Mouse (Mus musculus) frontal cortex, adult (tissue): ENCODE data around the gene Dlg2.
A peak's percentile ranks its signal among the peaks of the same experiment; 100 is the strongest.

ENCODE experiments used
- ATAC-seq: cut with Nextera tagmentation; 2 replicates; pipeline ENCODE4 v1.9.2; 2017; ENCODE audit warnings: mild to moderate bottlenecking, moderate library complexity, mixed read lengths; ENCODE audit not compliant: low TSS enrichment

Dlg2 gene

DNA sequence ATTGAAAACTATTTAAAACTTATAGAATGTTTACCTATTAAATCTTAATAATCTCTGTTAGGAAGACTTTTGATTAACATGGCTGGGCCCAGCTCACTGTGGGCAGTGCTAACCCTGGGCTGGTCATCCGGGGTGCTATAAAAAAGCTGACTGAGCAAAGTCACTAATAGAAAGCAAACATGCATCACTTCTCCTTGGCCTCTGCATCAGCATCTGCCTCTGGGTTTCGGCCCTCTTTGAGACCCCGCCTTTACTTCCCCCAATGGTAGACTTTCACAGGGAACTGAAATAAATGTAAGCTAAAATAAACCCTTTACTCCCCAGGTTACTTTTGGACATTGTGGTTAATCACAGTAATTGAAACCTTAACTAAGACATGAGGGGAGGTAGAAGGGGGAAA is 1264.3 kb downstream of the Dlg2 start:
- no peak for ATAC-seq

DNA sequence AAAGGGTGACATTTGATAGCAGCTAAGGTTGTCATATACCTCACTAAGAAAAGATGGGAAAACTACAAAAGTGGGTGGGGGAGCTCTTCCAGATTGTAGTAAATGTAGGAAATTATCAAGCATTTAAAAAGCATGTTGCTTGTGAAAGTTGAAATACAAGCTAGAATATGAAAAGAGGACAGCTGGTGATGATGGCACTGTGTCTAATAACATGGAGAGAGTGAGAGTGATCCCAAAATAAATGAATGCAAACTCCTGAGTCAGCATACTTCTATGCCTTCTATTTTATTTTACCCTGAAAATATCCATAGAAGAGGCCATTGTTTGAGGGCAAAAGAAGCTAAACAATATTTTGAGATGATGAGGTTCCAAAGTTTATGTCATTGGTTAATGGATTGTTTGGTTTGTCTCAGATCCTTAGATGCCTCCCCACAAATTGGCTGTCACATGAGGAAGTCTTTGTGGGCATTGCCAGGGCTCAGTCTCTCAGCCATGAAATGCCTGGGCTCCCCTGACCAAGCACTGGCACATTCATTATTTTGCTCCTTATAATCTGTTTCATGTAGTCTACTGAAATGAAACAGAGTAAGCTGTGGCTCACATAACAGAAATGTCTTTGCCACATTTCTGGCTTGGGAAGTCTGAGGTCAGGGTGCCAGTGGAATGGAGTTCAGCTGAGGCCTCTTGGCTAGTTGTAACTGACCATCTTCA is 1276.8 kb downstream of the Dlg2 start:
- ATAC-seq, result peak; percentile 52; the same call in 1 of the 2 replicates

DNA sequence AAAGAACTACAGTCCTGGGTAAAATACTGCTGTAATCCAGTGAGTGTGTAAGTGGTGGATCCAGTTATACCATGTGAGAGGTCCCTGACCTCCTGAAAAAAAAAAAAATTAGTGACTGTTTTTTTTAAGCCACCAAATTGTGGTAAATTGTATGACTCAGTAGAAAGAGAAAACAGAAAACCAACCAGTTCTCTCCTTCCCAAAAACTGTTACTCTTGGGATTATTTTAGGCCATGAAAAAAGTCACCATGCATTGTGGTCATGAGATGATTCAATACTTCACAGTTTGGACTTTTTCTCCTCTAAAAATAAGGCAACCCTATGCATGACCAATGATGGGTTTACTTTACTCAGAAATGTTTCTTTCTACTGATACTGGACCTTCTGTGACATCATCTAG is 1291.2 kb downstream of the Dlg2 start:
- ATAC-seq, result no peak

DNA sequence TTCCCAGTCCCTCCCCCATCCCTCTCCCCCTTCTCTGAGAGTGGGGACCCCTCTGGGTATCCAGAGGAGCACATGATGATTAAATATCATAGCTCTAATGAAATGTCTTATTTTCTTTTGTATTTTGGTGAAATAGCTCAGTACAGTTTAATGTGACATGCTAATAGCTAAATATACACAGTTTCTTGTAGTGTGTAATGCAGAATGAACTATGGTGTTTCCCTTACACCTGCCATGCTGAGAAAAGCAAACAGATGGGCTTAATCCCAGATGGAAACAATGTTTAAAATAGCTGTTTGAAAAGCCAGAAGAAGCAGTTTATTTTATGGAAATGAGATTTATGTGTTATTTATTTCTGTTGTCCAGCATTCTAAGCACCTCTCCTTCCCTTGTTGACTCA is 1302.2 kb downstream of the Dlg2 start:
- no peak for ATAC-seq

DNA sequence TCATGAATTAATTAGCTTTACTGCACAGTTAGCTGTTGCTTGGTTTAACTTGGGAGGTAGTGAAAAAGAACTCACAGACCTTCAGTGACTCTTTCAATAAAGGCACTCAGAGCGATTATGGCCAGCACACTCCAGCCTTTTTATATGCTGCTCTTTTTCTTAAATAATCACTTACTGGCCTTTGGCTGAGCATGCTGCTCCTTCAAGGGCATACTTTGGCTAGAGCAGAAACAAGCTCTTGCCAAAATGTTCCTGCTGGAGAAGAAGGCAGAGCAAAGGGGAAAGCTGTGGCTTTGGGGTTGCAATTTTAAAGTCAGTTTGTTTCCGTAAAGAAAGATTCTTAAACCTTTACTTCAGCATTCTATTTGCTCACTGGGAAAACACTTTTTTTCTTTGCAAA is 1308.1 kb downstream of the Dlg2 start:
- ATAC-seq, result no peak

DNA sequence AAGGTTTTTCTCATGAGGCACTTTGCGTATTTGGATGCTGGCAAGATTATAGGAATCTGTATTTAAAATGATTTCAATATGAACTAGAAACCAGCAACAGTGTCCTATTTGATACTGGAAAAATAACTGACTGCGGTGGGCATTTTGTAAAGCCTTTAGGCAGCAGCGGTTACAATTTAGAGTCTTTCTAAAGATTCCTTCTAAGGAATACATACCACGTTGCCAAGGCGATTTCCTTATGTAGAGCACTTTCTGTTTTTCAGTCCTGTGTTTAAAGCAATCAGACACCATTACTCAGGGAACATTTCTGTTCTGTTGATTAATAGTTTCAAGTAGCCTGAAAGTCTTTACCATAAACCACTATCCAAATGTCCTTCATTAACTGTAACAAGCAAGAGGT is 1309.0 kb downstream of the Dlg2 start:
- ATAC-seq, result peak; percentile 48; the same call in 1 of the 2 replicates

DNA sequence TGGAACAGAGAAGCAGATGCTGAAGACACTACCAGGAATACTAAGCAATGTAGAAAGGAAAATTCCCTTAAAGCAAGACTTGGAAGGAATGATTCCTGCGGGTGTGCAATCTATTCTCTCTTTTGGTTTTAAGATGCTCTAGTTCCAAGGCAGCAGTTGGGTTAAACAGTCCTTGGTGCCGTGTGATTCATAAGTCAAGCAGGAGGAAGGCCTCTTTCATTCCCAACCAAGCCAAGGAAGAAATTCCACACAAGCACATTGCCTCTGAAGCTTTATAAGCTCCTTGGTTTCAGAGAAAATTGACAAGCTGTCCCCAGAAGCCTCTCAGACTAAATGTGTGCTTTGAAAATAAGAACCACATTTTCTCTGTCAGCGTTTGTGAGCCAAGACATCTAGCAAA is 1309.4 kb downstream of the Dlg2 start:
- peak; percentile 71 for ATAC-seq

DNA sequence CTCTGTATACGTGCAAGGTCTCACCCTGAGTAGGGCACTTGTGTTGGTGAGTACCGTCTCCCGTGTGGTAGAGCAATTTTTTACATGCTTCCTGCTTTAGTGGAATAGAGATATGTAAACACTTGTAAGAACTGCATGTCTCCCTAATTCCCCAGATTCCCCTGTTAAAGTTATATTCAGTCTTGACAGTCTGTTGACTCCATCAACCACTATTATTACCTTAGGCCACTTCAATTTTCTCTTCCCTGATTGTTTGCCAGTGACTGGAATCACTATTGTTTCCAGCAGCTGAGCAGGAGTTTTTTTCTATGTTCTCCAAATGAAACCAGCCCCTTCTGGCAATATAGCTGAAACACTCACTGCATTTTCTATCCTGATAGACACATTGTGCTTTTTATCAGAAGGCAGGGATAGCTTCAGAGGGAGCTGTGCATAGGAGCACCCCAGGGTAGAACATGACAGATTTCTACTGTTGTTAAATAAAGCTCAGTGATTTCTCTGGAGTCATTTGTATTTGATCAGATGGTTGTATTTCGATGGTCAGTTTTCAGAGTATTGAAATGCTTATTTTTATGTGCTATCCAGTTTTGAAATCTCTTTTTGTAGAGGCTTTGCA is 1314.6 kb downstream of the Dlg2 start:
- no peak for ATAC-seq

DNA sequence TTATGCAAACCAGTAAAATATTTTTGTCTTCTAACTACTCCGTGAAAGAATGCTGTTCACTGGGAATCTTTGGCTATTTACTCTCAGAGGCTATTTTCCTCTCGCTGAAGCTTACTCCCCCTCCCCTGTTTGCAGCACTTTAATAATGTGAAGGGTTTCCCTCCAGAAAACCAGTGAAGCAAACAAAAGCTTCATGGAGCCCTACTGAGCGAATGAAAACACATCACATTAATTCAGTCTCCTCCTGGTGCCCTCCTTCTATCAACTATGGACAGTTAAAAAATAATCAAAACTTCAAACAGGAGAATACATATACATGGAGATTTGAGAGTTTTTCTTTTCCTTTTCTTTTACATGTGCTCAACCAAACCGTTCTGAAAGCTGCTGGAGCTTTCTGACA is 1330.2 kb downstream of the Dlg2 start:
- no peak for ATAC-seq

DNA sequence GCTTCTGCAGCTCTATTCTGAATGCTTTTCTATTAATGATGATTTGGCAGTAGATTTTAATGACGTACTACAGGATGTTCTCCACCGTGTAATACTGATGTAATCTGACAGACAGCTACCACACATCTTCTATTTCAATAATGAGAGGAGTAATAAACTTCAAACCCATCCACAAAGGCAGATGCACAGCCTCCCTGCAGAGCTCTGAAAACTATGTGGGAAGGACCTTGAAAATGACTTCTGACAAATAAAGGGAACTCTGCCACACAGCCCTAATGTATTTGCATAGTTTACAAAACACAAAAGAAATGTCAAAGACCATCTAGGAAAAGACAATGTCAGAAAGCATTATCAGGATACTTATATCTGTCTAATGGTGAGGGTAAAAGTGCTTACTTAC is 1334.3 kb downstream of the Dlg2 start:
- no peak for ATAC-seq

DNA sequence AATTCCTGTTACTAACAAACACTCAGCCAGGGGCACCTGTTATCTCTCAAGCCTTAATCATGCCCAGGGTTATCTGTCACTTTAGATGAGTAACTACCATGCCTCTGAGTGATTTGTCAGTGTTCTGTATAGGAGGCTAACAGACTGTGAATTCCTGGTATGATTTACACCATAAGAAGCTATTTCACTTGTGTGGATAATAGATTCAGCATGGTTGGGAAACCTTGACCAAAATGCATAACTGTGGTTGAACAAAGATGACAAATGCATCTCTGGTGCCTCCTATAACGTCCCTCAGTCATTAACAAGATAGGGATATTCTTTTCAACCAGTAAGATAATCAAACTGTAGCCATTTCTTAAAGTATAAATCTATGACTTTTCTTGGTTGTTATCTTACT is 1341.5 kb downstream of the Dlg2 start:
- ATAC-seq, result no peak

DNA sequence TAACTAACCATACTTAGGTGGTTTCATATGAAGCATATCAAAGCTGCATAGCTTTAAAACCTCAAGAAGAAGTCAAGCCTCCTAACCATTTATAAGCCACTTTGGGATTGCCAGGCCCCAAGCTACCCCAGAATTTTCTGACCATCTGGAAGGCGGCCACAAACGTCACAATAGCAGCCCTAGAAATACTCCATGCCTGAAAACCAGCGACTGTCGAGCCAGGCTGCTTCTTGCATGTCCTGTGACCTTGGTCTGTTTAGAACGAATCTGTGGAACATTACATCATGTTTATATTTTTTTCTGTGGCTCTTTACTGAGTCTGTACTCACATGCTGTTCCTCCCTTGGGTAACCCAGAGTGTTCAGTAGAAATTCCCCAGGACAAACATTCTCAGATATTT is 1355.7 kb downstream of the Dlg2 start:
- ATAC-seq, result no peak

DNA sequence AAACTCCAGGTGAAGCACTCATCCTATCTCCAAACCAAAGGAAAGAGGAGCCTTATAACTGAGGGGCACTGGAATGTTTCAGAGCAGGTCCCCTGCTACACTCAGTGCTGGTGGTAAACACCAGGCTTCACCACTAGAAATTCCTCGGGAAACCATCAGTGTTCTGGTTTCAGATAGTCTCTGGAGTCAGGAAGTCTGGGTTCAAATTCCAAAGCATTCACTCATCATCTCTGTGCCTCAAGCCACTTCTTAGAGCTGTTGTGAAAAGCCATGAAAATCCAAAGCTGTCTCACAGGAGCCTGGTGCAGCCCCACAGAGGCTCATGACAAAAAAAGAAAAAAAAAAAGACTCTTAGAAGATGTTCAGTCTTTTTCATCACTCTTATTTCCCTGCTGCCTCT is 1369.3 kb downstream of the Dlg2 start:
- ATAC-seq, result peak; percentile 69; the same call in 1 of the 2 replicates

DNA sequence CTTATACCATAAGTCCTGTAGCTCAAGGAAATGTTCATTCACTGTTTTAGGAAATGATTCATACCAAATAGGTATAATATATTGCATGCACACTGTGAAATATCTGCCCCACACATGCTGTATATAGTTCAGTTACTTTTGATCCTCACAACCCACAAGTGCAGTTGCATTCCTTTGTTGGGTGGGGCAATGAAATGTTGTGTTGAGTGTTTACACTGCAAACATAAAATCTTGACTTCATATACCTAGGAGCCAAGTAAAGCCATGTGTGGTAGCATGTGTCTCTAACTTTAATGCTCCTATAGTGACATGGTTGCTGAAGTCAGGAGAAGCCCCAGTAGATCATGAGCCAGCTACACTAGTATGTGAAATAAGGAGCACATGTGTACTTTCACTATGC is 1372.9 kb downstream of the Dlg2 start:
- ATAC-seq, result no peak

DNA sequence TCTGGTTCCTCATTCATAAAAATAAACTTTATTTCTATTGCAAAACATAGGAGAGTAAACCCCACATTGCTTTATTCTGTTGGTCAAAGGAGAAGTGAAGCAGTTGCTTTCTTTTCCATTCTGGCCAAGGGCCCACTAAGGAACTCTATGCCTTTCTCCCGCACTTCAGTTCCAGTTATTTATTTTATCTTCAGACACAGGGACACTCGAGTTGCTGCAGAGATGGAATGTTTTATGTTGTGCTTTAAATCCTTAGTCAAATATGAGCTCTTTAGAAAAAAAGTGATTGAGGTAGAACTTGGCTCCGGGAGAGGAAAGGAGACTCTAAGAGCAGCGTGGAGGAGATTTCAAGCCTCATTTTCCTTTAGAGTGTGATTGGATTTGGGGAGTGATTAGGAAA is 1377.2 kb downstream of the Dlg2 start:
- ATAC-seq, result no peak

DNA sequence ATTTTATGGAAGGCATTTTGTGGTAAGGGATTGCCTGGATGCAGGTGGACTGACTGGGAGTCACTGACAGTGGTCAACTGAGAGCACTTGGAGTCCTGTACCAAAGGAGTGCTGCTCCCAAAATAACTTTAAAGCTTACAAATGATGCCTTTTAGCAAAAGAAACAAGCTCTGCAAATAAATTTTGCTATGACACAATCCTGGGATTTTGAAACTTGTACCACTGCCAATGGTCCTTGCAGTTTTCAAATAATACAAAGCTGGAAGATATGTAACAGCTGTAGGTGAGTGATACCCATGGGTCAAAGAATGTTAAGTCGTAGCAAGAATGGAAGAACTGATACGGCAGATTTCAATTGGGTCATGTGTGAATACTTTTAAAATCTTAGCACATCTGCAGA is 1380.5 kb downstream of the Dlg2 start:
- ATAC-seq, result no peak

DNA sequence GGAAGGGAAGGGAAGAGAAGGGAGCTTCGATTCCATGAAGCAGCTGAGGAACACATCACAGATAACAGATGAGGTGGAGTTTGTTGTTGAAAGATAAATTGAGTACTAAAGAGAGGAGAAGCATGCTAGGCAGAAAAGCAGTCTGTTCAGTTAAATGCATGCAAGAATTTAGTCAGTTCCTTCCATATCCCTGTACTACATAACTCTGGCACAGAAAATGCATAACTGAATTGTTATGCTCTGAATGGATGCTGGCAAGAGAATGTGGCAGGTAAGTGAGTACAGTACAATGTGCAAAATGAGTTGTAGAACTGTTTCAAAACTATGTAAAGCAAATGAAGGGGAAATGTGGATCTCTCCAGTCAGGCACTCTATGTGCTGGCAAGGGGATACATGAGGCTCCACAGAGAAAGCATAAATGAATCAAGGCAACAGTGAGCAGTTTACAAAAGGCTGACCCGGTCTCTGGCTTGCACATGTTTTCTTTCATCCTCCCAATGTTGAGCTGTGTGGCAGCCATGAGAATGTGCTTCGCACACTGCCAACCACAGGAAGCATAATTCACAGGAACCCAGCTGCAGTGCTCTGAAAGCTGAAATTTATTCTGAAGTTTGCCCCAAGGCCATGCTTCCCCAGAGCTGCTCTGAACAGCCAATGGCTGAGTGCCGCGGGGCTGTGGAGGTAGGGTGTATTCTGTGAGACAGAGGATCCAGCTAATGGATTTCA is 1386.5 kb downstream of the Dlg2 start:
- ATAC-seq, result peak; percentile 55

DNA sequence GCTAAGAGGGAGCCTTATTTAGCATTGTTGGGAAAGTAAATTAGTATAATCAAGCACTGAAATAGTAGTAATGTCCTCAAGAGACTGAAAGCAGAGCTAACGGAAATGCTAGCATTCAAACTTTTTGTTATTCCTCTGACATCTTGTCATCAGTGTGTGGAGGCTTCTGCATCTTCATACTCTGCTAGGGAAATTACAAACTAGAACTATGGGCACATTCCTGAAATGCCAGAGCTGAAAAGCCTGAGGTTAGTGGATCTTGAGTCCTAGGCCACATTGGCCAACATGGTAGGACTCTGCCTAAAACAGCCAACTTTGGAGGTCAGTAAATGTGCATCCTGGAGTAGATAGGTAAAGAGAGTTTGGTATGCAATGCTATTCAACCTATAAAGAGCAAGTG is 1392.4 kb downstream of the Dlg2 start:
- ATAC-seq, result no peak

DNA sequence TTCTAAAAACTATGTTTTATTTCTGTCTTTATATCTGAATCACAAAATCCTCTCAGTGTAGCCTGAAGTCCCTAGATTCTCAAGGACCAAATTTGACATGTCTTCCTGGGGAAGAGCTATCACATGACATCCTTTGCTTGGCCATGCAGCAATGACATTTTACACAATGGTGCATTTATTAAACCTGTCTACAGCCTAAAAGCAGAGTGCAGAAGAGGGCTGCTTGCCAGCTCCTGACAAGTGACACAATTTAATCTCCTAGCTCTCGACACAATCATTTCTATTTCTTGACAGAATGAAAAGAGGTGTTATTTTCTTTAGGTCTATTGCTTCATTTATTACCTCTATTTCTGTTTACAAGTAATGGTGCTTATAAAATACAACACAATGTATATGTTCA is 1400.4 kb downstream of the Dlg2 start:
- no peak for ATAC-seq

DNA sequence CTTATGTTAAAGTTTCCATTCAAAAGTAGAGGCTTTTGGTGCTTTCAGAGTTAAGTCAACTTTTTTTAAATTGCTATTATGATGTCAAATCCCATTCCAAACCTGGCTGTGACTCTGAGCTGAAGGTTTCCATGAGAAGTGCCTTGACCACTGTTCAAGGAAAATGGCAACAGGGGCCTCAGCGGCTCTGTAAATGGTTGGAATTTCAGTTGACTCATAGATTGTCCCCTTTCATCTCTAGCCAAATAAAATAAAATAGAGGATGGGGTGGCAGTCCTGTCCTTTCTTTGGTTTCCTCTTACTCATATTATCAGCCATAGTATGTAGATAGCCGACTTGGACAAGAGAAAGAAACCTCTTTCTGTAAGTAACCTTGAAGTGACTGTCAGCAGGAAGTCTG is 1401.3 kb downstream of the Dlg2 start:
- ATAC-seq, result no peak

DNA sequence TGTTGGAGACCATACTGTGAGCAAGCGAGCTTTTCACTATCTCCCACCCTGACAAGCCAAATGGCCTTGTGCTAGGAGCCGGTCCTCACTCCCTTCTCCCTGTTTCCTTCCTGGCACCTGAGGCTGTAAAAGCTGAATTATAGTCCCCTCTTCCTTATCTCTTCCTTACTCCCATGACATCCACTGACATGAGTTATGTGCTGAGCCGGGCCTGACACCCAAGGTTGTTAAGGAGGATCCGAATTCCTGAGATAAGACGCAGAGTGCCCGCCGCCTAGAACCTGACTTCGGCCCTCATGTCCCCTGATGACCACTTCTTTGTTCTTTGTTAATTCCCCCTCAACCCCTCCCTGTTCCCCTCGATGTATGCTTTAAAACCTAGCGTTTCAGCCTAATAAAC is 1409.9 kb downstream of the Dlg2 start:
- no peak for ATAC-seq

DNA sequence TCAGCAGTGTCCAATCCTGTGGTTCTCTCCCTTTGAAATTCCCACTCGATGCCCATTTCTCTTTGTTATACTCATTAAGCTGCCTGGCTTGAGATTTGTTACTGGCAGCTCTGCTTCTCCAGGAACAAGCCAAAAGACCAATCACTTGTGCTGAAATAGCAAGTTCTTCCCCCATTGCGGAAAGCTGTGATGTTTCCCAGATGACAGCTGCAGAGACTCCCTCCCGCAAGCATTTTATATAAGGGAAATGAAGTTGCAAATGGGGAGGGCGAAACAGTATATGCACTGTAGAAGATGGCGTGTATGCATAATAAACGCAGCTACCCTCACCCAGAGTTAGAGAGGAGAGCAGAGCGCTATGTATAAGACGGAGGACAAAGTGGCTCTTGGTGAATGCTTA is 1417.5 kb downstream of the Dlg2 start:
- ATAC-seq, result peak; percentile 84

DNA sequence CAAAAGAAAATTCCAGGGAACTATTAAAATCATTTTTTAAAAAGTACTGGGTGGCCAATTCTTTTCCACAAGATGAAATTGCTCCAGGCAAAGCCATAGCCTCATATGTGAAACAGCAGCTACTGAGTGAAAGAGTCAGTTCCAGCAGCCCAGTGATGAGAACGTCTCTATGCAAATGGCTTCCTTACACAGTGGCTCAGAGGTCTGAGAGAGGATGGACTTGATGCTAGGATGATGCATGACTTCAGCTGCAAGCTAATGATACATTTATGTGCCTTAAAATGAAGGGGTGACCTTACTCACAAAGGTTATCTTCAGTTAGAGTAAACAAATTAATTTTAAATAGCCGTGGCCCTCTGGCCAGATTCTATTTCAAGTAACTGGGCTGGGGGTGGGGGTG is 1420.5 kb downstream of the Dlg2 start:
- no peak for ATAC-seq
